ENCODE assay signal across 10 mouse cellular contexts in genomic region chr13:21917480-21917879, GRCm38 (mm10). TPM values are rescaled to one million over a fixed set of nuclear protein-coding genes. Genes with fewer than 3 reads are reported as not detected.
DNase-seq lines count a peak whose midpoint lies in the region; ATAC-seq and TF ChIP-seq lines count a peak whose summit lies in the region.
"Had no signal": no experiment of that assay in that cellular context is flagged by ENCODE, and none has a peak within 500 bp of the region (broad histone marks: within the 10 kb centered on the region; RNA-seq: fewer than 3 reads in every experiment).

No protein-coding gene starts in this region.

- H3K4me3 ChIP-seq in heart, embryonic 11.5 days (ENCODE audit: low read depth, low read length): peak overlapping the region; percentile 63
- H3K4me3 ChIP-seq in CH12.LX (replicated peaks in 1 of 3; ENCODE audit: low read depth in 2 of 3, low read length in 2 of 3, poor library complexity in 1 of 3): peak overlapping the region; percentile 49 to 69 (median 62)
- H3K4me3 ChIP-seq in forebrain, embryonic 15.5 days: peak overlapping the region; percentile 36; the same call in 1 of the 2 replicates
- H3K4me3 ChIP-seq in liver, embryonic 12.5 days: peak overlapping the region; percentile 68

- in situ Hi-C loops in CH12.LX (cut with MboI; ENCODE audit: low pct_ligation_motif_present, low pct_unique_long_range_greater_than_20kb, low sequenced_read_pairs): no loop called here

- ATAC-seq in heart, embryonic 11.5 days (replicated peaks; ENCODE audit: insufficient number of reproducible peaks, low FRiP score, low TSS enrichment): no peak
- no peak for ATAC-seq in forebrain, embryonic 15.5 days (replicated peaks)
- ATAC-seq in liver, embryonic 12.5 days: no peak

- H3K27ac ChIP-seq in heart, embryonic 11.5 days (ENCODE audit: low read depth, low read length): no peak overlapping the region
- no peak overlapping the region for H3K27ac ChIP-seq in CH12.LX (ENCODE audit: insufficient read depth, low read depth)
- no peak overlapping the region for H3K27ac ChIP-seq in forebrain, embryonic 15.5 days (replicated peaks)
- no peak overlapping the region for H3K27ac ChIP-seq in liver, embryonic 12.5 days

- H3K9ac ChIP-seq in heart, embryonic 11.5 days (ENCODE audit: low read depth, low read length): 0 out of 2 replicates have a peak overlapping the region, but pooled peaks have one; percentile 8
- peak overlapping the region; percentile 19; the same call in 1 of the 2 replicates for H3K9ac ChIP-seq in CH12.LX (ENCODE audit: insufficient read depth, low read depth)
- H3K9ac ChIP-seq in forebrain, embryonic 15.5 days (replicated peaks): no peak overlapping the region
- H3K9ac ChIP-seq in liver, embryonic 12.5 days: peak overlapping the region; percentile 73

- H3K4me1 ChIP-seq in heart, embryonic 11.5 days (ENCODE audit: control insufficient read depth, insufficient read depth, low read length): no peaks in the 10 kb centered on the region; the same call in 1 of the 2 replicates
- peaks cover 0 to 15% of the 10 kb centered on the region in 2 experiments; a peak in 2 of 4 replicates for H3K4me1 ChIP-seq in CH12.LX (ENCODE audit: control insufficient read depth in 1 of 2, insufficient read depth in 2 of 2)
- H3K4me1 ChIP-seq in forebrain, embryonic 15.5 days: peaks cover 11% of the 10 kb centered on the region; the same call in 1 of the 2 replicates
- peaks cover 65% of the 10 kb centered on the region for H3K4me1 ChIP-seq in liver, embryonic 12.5 days

- no peak for DNase-seq in heart, postnatal 14 days
- no peak for DNase-seq in CH12.LX (ENCODE audit: extremely low read depth)
- DNase-seq in left cerebral cortex, adult 9 months (ENCODE audit: low spot score in 2 of 2): no peak
- DNase-seq in spleen, postnatal 36 days (ENCODE audit: low spot score in 2 of 2): no peak
- DNase-seq in frontal cortex, adult 2 months (ENCODE audit: extremely low spot score in 1 of 2, low spot score in 1 of 2): no peak
- DNase-seq: adrenal gland, postnatal 14 days; kidney, adult 18-20 months had no signal

- no peaks in the 10 kb centered on the region for H3K36me3 ChIP-seq in heart, embryonic 11.5 days (ENCODE audit: control insufficient read depth, insufficient read depth, low read length)
- no peaks in the 10 kb centered on the region for H3K36me3 ChIP-seq in CH12.LX (replicated peaks in 1 of 2; ENCODE audit: control insufficient read depth in 1 of 2, insufficient read depth in 1 of 2, low read length in 1 of 2)
- H3K36me3 ChIP-seq in forebrain, embryonic 15.5 days: no peaks in the 10 kb centered on the region
- no peaks in the 10 kb centered on the region for H3K36me3 ChIP-seq in liver, embryonic 12.5 days

- intact Hi-C loops in heart, postnatal 14 days (cut with DNase I): no loop called here

- no peak for TF ChIP-seq CTCF in CH12.LX (conservative IDR thresholded peaks at IDR 0.05 in 1 of 2, IDR thresholded peaks at IDR 0.05 in 1 of 2; ENCODE audit: low read depth in 2 of 2, low read length in 2 of 2)

- WGBS in heart, embryonic 11.5 days (ENCODE audit: insufficient replicate concordance): under 1% methylated on average over 11 of the region's 11 CpGs
- under 1% methylated on average over 11 of the region's 11 CpGs for WGBS in forebrain, embryonic 15.5 days
- under 1% methylated on average over 11 of the region's 11 CpGs for WGBS in liver, embryonic 12.5 days (ENCODE audit: insufficient replicate concordance)

- no peaks in the 10 kb centered on the region for H3K27me3 ChIP-seq in heart, embryonic 11.5 days (ENCODE audit: control insufficient read depth, insufficient read depth, low read length)
- H3K27me3 ChIP-seq in CH12.LX (replicated peaks): peaks cover 7% of the 10 kb centered on the region
- peaks cover 59% of the 10 kb centered on the region for H3K27me3 ChIP-seq in forebrain, embryonic 15.5 days
- peaks cover 12% of the 10 kb centered on the region; the same call in 1 of the 2 replicates for H3K27me3 ChIP-seq in liver, embryonic 12.5 days (replicated peaks)

- dilution Hi-C loops in CH12.LX (cut with MboI; ENCODE audit: extremely low pct_ligation_motif_present, extremely low pct_unique_long_range_greater_than_20kb, low sequenced_read_pairs): no loop called here

- TF ChIP-seq POLR2A in CH12.LX (IDR thresholded peaks at IDR 0.05; ENCODE audit: low read depth, low read length): no peak

- TF ChIP-seq EP300 in CH12.LX (IDR thresholded peaks at IDR 0.05; ENCODE audit: low read length): no peak

- no peaks in the 10 kb centered on the region for H3K9me3 ChIP-seq in heart, embryonic 11.5 days (replicated peaks; ENCODE audit: control insufficient read depth, low read length)
- no peaks in the 10 kb centered on the region for H3K9me3 ChIP-seq in CH12.LX (replicated peaks; ENCODE audit: low read length)
- H3K9me3 ChIP-seq in forebrain, embryonic 15.5 days: no peaks in the 10 kb centered on the region
- H3K9me3 ChIP-seq in liver, embryonic 12.5 days (replicated peaks): no peaks in the 10 kb centered on the region

- H3K79me2 ChIP-seq in CH12.LX (replicated peaks; ENCODE audit: control insufficient read depth, extremely low read depth, insufficient read depth, poor library complexity, severe bottlenecking): no peaks in the 10 kb centered on the region

- TF ChIP-seq RAD21 in CH12.LX (IDR thresholded peaks at IDR 0.05; ENCODE audit: low read depth, low read length): no peak

- peak overlapping the region; percentile 96 for H3K4me2 ChIP-seq in heart, embryonic 11.5 days
- peak overlapping the region; percentile 96 for H3K4me2 ChIP-seq in CH12.LX (ENCODE audit: insufficient read depth, low read depth, poor library complexity, severe bottlenecking)
- peak overlapping the region; percentile 54; the same call in 1 of the 2 replicates for H3K4me2 ChIP-seq in forebrain, embryonic 15.5 days (replicated peaks)
- H3K4me2 ChIP-seq in liver, embryonic 12.5 days: peak overlapping the region; percentile 94

TF ChIP-seq in CH12.LX, 34 proteins besides CTCF, POLR2A, EP300 and RAD21:
- TF ChIP-seq KAT2A (IDR thresholded peaks at IDR 0.05; ENCODE audit: insufficient replicate concordance, low read length) (no peak), PAX5 (IDR thresholded peaks at IDR 0.05; ENCODE audit: low read length) (no peak), ETS1 (conservative IDR thresholded peaks at IDR 0.05; ENCODE audit: low read depth, low read length) (no peak), MAFK (IDR thresholded peaks at IDR 0.05; ENCODE audit: insufficient replicate concordance, low read length) (no peak), UBTF (IDR thresholded peaks at IDR 0.05; ENCODE audit: low read depth, low read length) (no peak), BHLHE40 (IDR thresholded peaks at IDR 0.05; ENCODE audit: low read depth, low read length) (0 out of 2 replicates have a peak, but pooled peaks have one; percentile 17), POLR2AphosphoS2 (IDR thresholded peaks at IDR 0.05; ENCODE audit: low read depth, low read length) (no peak)

RNA-seq across cellular contexts. Expression of gene Zfp184, which starts 27.4 kb away (rescaled TPM):
- polyA plus RNA-seq in heart, embryonic 11.5 days (2014; fragmentation: Nextera tagmentation; extraction: Ambion mirVana): 6.7 and 7.6 TPM in 2 replicates
- under 1 TPM; 0.62 to 0.90 TPM for total RNA-seq in heart, postnatal 14 days (2021)
- total RNA-seq in CH12.LX (2012; rRNA removed) (2.3 and 3.1 TPM in 2 replicates), CH12.LX (2014; rRNA removed) (2.0 and 3.3 TPM in 2 replicates)
- 0.79 and 0.80 TPM in 2 replicates for polyA plus RNA-seq in CH12.LX (2012; ENCODE audit: insufficient read length, low read depth)
- 23.6 and 24.7 TPM in 2 replicates for polyA plus RNA-seq in forebrain, embryonic 15.5 days (2015; fragmentation: Nextera tagmentation; extraction: Ambion mirVana)
- 1.9 and 2.5 TPM in 2 replicates for polyA plus RNA-seq in liver, embryonic 12.5 days (2016; fragmentation: Nextera tagmentation; extraction: Ambion mirVana)
- 2.2 and 2.6 TPM in 2 replicates for polyA plus RNA-seq in frontal cortex, adult 2 months (2012; rRNA removed)
